Mouse (Mus musculus): ENCODE data around the gene Zfp296. TPM values are rescaled to one million over a fixed set of nuclear protein-coding genes. Genes with fewer than 3 reads are reported as not detected.

Gene Zfp296
- polyA plus RNA-seq, 1 experiment from 2014 or later, result 0.13 TPM

- Histone ChIP-seq H3K4me2 (ENCODE audit: low read depth, low read length) (no peak overlapping the region), H3K27me3 (ENCODE audit: control insufficient read depth, insufficient read depth, low read length) (no peaks in the 10 kb centered on the region), H3K36me3 (ENCODE audit: control insufficient read depth, insufficient read depth, low read length) (no peaks in the 10 kb centered on the region), H3K27ac (ENCODE audit: low read depth, low read length) (no peak overlapping the region), H3K4me3 (ENCODE audit: low read depth, low read length) (no peak overlapping the region), H3K9ac (replicated peaks; ENCODE audit: low read depth, low read length) (no peak overlapping the region), H3K9me3 (ENCODE audit: control insufficient read depth, low read length) (no peaks in the 10 kb centered on the region), H3K4me1 (ENCODE audit: control insufficient read depth, insufficient read depth, low read length) (peaks cover 4% of the 10 kb centered on the region)
- 86% methylated on average over 2 of the region's 2 CpGs for WGBS
- no peak for ATAC-seq (ENCODE audit: low read depth)
These were observed 29.6 kb upstream of the Zfp296 start for GRCm38 (mm10) chr7:19547344-19547969.

- Histone ChIP-seq H3K4me2 (ENCODE audit: low read depth, low read length) (no peak overlapping the region), H3K4me1 (ENCODE audit: control insufficient read depth, insufficient read depth, low read length) (0 out of 2 replicates have a peak, but pooled peaks cover 2% of the 10 kb centered on the region), H3K27me3 (ENCODE audit: control insufficient read depth, insufficient read depth, low read length) (no peaks in the 10 kb centered on the region), H3K9me3 (ENCODE audit: control insufficient read depth, low read length) (no peaks in the 10 kb centered on the region), H3K9ac (replicated peaks; ENCODE audit: low read depth, low read length) (no peak overlapping the region), H3K27ac (ENCODE audit: low read depth, low read length) (no peak overlapping the region), H3K4me3 (ENCODE audit: low read depth, low read length) (no peak overlapping the region), H3K36me3 (ENCODE audit: control insufficient read depth, insufficient read depth, low read length) (no peaks in the 10 kb centered on the region)
- no peak for ATAC-seq (ENCODE audit: low read depth)
- WGBS, result 91% methylated on average over 10 of the region's 10 CpGs
These were observed 27.7 kb upstream of the Zfp296 start for GRCm38 (mm10) chr7:19549394-19549793.

GRCm38 (mm10) chr7:19551634-19552033 lies 25.5 kb upstream of the Zfp296 start:
- Histone ChIP-seq H3K4me1 (ENCODE audit: control insufficient read depth, insufficient read depth, low read length) (0 out of 2 replicates have a peak, but pooled peaks cover 1% of the 10 kb centered on the region), H3K27me3 (ENCODE audit: control insufficient read depth, insufficient read depth, low read length) (no peaks in the 10 kb centered on the region), H3K27ac (ENCODE audit: low read depth, low read length) (no peak overlapping the region), H3K9ac (replicated peaks; ENCODE audit: low read depth, low read length) (no peak overlapping the region), H3K9me3 (ENCODE audit: control insufficient read depth, low read length) (no peaks in the 10 kb centered on the region), H3K36me3 (ENCODE audit: control insufficient read depth, insufficient read depth, low read length) (no peaks in the 10 kb centered on the region), H3K4me2 (ENCODE audit: low read depth, low read length) (no peak overlapping the region), H3K4me3 (ENCODE audit: low read depth, low read length) (no peak overlapping the region)
- WGBS, result 68% methylated on average over 5 of the region's 5 CpGs
- no peak for ATAC-seq (ENCODE audit: low read depth)

- 35% methylated on average over 2 of the region's 2 CpGs for WGBS
- Histone ChIP-seq H3K27me3 (ENCODE audit: control insufficient read depth, insufficient read depth, low read length) (no peaks in the 10 kb centered on the region), H3K27ac (ENCODE audit: low read depth, low read length) (no peak overlapping the region), H3K4me3 (ENCODE audit: low read depth, low read length) (no peak overlapping the region), H3K36me3 (ENCODE audit: control insufficient read depth, insufficient read depth, low read length) (no peaks in the 10 kb centered on the region), H3K9me3 (ENCODE audit: control insufficient read depth, low read length) (no peaks in the 10 kb centered on the region), H3K4me1 (ENCODE audit: control insufficient read depth, insufficient read depth, low read length) (no peaks in the 10 kb centered on the region; the same call in 1 of the 2 replicates), H3K9ac (replicated peaks; ENCODE audit: low read depth, low read length) (no peak overlapping the region), H3K4me2 (ENCODE audit: low read depth, low read length) (no peak overlapping the region)
- ATAC-seq (ENCODE audit: low read depth), result no peak
These were observed 24.6 kb upstream of the Zfp296 start for GRCm38 (mm10) chr7:19552443-19552842.

- H3K36me3 ChIP-seq (ENCODE audit: control insufficient read depth, insufficient read depth, low read length), result no peaks in the 10 kb centered on the region
- H3K9me3 ChIP-seq (ENCODE audit: control insufficient read depth, low read length), result no peaks in the 10 kb centered on the region
- WGBS, result 60% methylated on average over 1 of the region's 1 CpGs
- H3K4me1 ChIP-seq (ENCODE audit: control insufficient read depth, insufficient read depth, low read length), result peaks cover 9% of the 10 kb centered on the region
- no peak overlapping the region for H3K27ac ChIP-seq (ENCODE audit: low read depth, low read length)
- H3K4me3 ChIP-seq (ENCODE audit: low read depth, low read length), result no peak overlapping the region
- no peak for ATAC-seq (ENCODE audit: low read depth)
- no peak overlapping the region for H3K4me2 ChIP-seq (ENCODE audit: low read depth, low read length)
- H3K9ac ChIP-seq (replicated peaks; ENCODE audit: low read depth, low read length), result no peak overlapping the region
- H3K27me3 ChIP-seq (ENCODE audit: control insufficient read depth, insufficient read depth, low read length), result no peaks in the 10 kb centered on the region
These were observed 22.9 kb upstream of the Zfp296 start for GRCm38 (mm10) chr7:19554168-19554567.

GRCm38 (mm10) chr7:19557086-19557485 lies 20.0 kb upstream of the Zfp296 start:
- WGBS, result 98% methylated on average over 2 of the region's 2 CpGs
- no peak overlapping the region for H3K4me2 ChIP-seq (ENCODE audit: low read depth, low read length)
- no peaks in the 10 kb centered on the region for H3K36me3 ChIP-seq (ENCODE audit: control insufficient read depth, insufficient read depth, low read length)
- H3K27me3 ChIP-seq (ENCODE audit: control insufficient read depth, insufficient read depth, low read length), result no peaks in the 10 kb centered on the region
- no peak overlapping the region for H3K4me3 ChIP-seq (ENCODE audit: low read depth, low read length)
- ATAC-seq (ENCODE audit: low read depth), result no peak
- no peak overlapping the region for H3K27ac ChIP-seq (ENCODE audit: low read depth, low read length)
- no peaks in the 10 kb centered on the region for H3K9me3 ChIP-seq (ENCODE audit: control insufficient read depth, low read length)
- peaks cover 28% of the 10 kb centered on the region for H3K4me1 ChIP-seq (ENCODE audit: control insufficient read depth, insufficient read depth, low read length)
- 0 out of 2 replicates have a peak overlapping the region, but pooled peaks have one; percentile 7 for H3K9ac ChIP-seq (replicated peaks; ENCODE audit: low read depth, low read length)

- Histone ChIP-seq H3K27ac (ENCODE audit: low read depth, low read length) (no peak overlapping the region), H3K4me2 (ENCODE audit: low read depth, low read length) (no peak overlapping the region), H3K9me3 (ENCODE audit: control insufficient read depth, low read length) (no peaks in the 10 kb centered on the region), H3K27me3 (ENCODE audit: control insufficient read depth, insufficient read depth, low read length) (no peaks in the 10 kb centered on the region), H3K4me1 (ENCODE audit: control insufficient read depth, insufficient read depth, low read length) (peaks cover 28% of the 10 kb centered on the region), H3K9ac (replicated peaks; ENCODE audit: low read depth, low read length) (no peak overlapping the region), H3K4me3 (ENCODE audit: low read depth, low read length) (no peak overlapping the region), H3K36me3 (ENCODE audit: control insufficient read depth, insufficient read depth, low read length) (no peaks in the 10 kb centered on the region)
- ATAC-seq (ENCODE audit: low read depth), result no peak
- 94% methylated on average over 6 of the region's 6 CpGs for WGBS
These were observed 18.8 kb upstream of the Zfp296 start for GRCm38 (mm10) chr7:19557982-19558900.

- Histone ChIP-seq H3K36me3 (ENCODE audit: control insufficient read depth, insufficient read depth, low read length) (no peaks in the 10 kb centered on the region), H3K4me1 (ENCODE audit: control insufficient read depth, insufficient read depth, low read length) (peaks cover 28% of the 10 kb centered on the region), H3K27ac (ENCODE audit: low read depth, low read length) (no peak overlapping the region), H3K4me2 (ENCODE audit: low read depth, low read length) (peak overlapping the region; percentile 75; the same call in 1 of the 2 replicates), H3K9ac (replicated peaks; ENCODE audit: low read depth, low read length) (no peak overlapping the region), H3K9me3 (ENCODE audit: control insufficient read depth, low read length) (no peaks in the 10 kb centered on the region), H3K27me3 (ENCODE audit: control insufficient read depth, insufficient read depth, low read length) (no peaks in the 10 kb centered on the region), H3K4me3 (ENCODE audit: low read depth, low read length) (no peak overlapping the region)
- 28% methylated on average over 2 of the region's 2 CpGs for WGBS
- no peak for ATAC-seq (ENCODE audit: low read depth)
These were observed 18.1 kb upstream of the Zfp296 start for GRCm38 (mm10) chr7:19558965-19559364.

All from neural tube, embryonic 14.5 days (tissue).